Mouse (Mus musculus): Measurements from ENCODE around the gene Anks1b. TPM values are rescaled to one million over a fixed set of nuclear protein-coding genes. Genes with fewer than 3 reads are reported as not detected.

The Anks1b gene
- polyA plus RNA-seq, 1 experiment from 2014 or later, result 52.2 TPM

- Histone ChIP-seq H3K9me3 (peaks cover 6% of the 10 kb centered on the region; the same call in 1 of the 2 replicates), H3K27ac (peak overlapping the region; percentile 26; the same call in 1 of the 2 replicates), H3K4me1 (replicated peaks) (peaks cover 10% of the 10 kb centered on the region), H3K36me3 (no peaks in the 10 kb centered on the region), H3K27me3 (no peaks in the 10 kb centered on the region), H3K9ac (no peak overlapping the region), H3K4me3 (no peak overlapping the region), H3K4me2 (peak overlapping the region; percentile 20; the same call in 1 of the 2 replicates)
- ATAC-seq (ENCODE audit: low FRiP score), result no peak
- WGBS, result 63% methylated on average over 9 of the region's 9 CpGs
These were observed 558.7 kb downstream of the Anks1b start for GRCm38 (mm10) chr10:90431974-90432373.

GRCm38 (mm10) chr10:90432479-90432878 lies 559.2 kb downstream of the Anks1b start:
- H3K9me3 ChIP-seq, result peaks cover 6% of the 10 kb centered on the region; the same call in 1 of the 2 replicates
- peak overlapping the region; percentile 20 for H3K4me2 ChIP-seq
- H3K27ac ChIP-seq, result peak overlapping the region; percentile 26; the same call in 1 of the 2 replicates
- H3K4me1 ChIP-seq (replicated peaks), result peaks cover 10% of the 10 kb centered on the region
- 51% methylated on average over 12 of the region's 12 CpGs for WGBS
- no peak overlapping the region for H3K9ac ChIP-seq
- H3K27me3 ChIP-seq, result no peaks in the 10 kb centered on the region
- no peak for ATAC-seq (ENCODE audit: low FRiP score)
- no peak overlapping the region for H3K4me3 ChIP-seq
- no peaks in the 10 kb centered on the region for H3K36me3 ChIP-seq

- WGBS, result 74% methylated on average over 4 of the region's 4 CpGs
- no peaks in the 10 kb centered on the region for H3K27me3 ChIP-seq
- H3K4me2 ChIP-seq, result no peak overlapping the region
- no peak overlapping the region for H3K9ac ChIP-seq
- no peaks in the 10 kb centered on the region for H3K36me3 ChIP-seq
- no peak overlapping the region for H3K27ac ChIP-seq
- ATAC-seq (ENCODE audit: low FRiP score), result no peak
- H3K4me3 ChIP-seq, result no peak overlapping the region
- no peaks in the 10 kb centered on the region for H3K4me1 ChIP-seq (replicated peaks)
- H3K9me3 ChIP-seq, result no peaks in the 10 kb centered on the region
These were observed 567.7 kb downstream of the Anks1b start for GRCm38 (mm10) chr10:90441036-90441435.

DNA sequence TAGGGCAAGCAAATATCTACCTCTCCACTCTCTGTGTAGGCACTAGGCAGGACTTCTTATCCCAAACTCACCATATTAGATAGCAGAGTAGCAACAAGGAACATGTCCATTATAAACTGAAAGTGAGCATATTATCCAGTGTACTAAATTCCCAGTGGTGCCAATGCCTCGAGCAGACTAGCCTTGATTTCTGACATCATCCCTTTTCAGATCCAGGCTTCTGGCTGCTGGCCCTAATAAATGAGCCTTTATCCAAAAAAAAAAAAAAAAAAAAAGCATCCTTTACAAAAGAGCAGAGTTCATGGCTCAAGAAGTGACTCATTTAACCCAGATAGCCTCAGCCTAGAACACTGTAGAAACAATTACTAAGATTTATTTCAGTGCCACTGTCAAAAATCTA lies 568.3 kb downstream of the Anks1b start:
- H3K9ac ChIP-seq, result no peak overlapping the region
- no peaks in the 10 kb centered on the region for H3K4me1 ChIP-seq (replicated peaks)
- H3K27ac ChIP-seq, result no peak overlapping the region
- H3K27me3 ChIP-seq, result no peaks in the 10 kb centered on the region
- WGBS, result 35% methylated on average over 1 of the region's 1 CpGs
- no peaks in the 10 kb centered on the region for H3K9me3 ChIP-seq
- H3K4me3 ChIP-seq, result no peak overlapping the region
- H3K4me2 ChIP-seq, result no peak overlapping the region
- no peak for ATAC-seq (ENCODE audit: low FRiP score)
- H3K36me3 ChIP-seq, result no peaks in the 10 kb centered on the region

DNA sequence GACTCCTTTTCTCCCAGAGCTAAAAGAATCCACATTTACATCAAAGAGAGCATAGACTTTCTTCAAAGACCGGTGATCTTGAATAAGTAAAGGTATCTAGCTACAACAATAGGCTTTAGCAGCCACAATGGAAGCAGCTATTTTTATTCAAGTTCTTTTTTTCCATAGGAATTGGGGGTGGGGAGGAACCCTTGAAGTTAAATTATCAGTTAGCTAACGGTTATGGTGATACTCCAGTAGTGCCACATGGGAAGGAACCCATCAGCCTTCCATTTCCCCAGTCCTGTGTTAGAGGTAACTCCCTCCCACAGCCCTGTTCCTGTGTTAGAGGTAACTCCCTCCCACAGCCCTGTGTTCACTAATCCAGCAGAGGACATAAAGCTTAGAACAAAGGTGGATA lies 591.6 kb downstream of the Anks1b start:
- Histone ChIP-seq H3K9ac (no peak overlapping the region), H3K27me3 (peaks cover 3% of the 10 kb centered on the region; the same call in 1 of the 2 replicates), H3K4me3 (no peak overlapping the region), H3K4me2 (no peak overlapping the region), H3K27ac (no peak overlapping the region), H3K4me1 (replicated peaks) (0 out of 2 replicates have a peak, but pooled peaks cover 2% of the 10 kb centered on the region), H3K9me3 (no peaks in the 10 kb centered on the region), H3K36me3 (no peaks in the 10 kb centered on the region)
- ATAC-seq (ENCODE audit: low FRiP score), result no peak
- WGBS, result 69% methylated on average over 2 of the region's 2 CpGs

DNA sequence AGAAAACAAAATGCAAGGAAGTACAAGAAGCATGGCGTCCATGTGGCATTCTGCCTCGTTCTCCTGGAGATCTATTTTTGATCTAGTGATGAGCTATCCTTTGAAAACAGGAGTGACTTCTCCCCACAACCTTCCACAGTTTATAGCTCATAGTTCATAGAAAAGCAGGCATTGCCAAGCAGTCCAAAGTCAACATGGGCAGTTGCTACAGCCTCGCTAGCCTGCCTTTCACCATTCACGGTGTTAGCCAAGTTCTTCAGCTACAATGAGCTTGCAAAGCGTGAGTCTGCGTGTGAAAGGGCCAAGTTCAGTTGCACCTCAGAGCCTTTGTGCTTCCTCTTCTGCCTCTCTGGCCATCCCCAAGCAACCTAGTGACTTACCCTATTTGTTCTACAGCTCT lies 592.1 kb downstream of the Anks1b start:
- WGBS, result 83% methylated on average over 6 of the region's 6 CpGs
- no peaks in the 10 kb centered on the region for H3K9me3 ChIP-seq
- H3K4me3 ChIP-seq, result no peak overlapping the region
- no peak overlapping the region for H3K4me2 ChIP-seq
- H3K27ac ChIP-seq, result no peak overlapping the region
- no peak for ATAC-seq (ENCODE audit: low FRiP score)
- no peak overlapping the region for H3K9ac ChIP-seq
- 0 out of 2 replicates have a peak, but pooled peaks cover 2% of the 10 kb centered on the region for H3K4me1 ChIP-seq (replicated peaks)
- peaks cover 5% of the 10 kb centered on the region; the same call in 1 of the 2 replicates for H3K27me3 ChIP-seq
- H3K36me3 ChIP-seq, result no peaks in the 10 kb centered on the region

- Histone ChIP-seq H3K9ac (no peak overlapping the region), H3K36me3 (no peaks in the 10 kb centered on the region), H3K9me3 (no peaks in the 10 kb centered on the region), H3K27me3 (peaks cover 5% of the 10 kb centered on the region; the same call in 1 of the 2 replicates), H3K27ac (no peak overlapping the region), H3K4me1 (replicated peaks) (0 out of 2 replicates have a peak, but pooled peaks cover 2% of the 10 kb centered on the region), H3K4me3 (no peak overlapping the region), H3K4me2 (no peak overlapping the region)
- ATAC-seq (ENCODE audit: low FRiP score), result no peak
- WGBS, result 0% methylated on average over 1 of the region's 1 CpGs
These were observed 594.2 kb downstream of the Anks1b start for GRCm38 (mm10) chr10:90467546-90467945.

- ATAC-seq (ENCODE audit: low FRiP score), result no peak
- Histone ChIP-seq H3K27ac (no peak overlapping the region), H3K4me2 (no peak overlapping the region), H3K4me3 (no peak overlapping the region), H3K36me3 (no peaks in the 10 kb centered on the region), H3K9me3 (no peaks in the 10 kb centered on the region), H3K4me1 (replicated peaks) (peaks cover 18% of the 10 kb centered on the region), H3K27me3 (no peaks in the 10 kb centered on the region), H3K9ac (no peak overlapping the region)
- 66% methylated on average over 7 of the region's 7 CpGs for WGBS
These were observed 620.1 kb downstream of the Anks1b start for GRCm38 (mm10) chr10:90493436-90493835.

- no peak overlapping the region for H3K27ac ChIP-seq
- peaks cover 18% of the 10 kb centered on the region for H3K4me1 ChIP-seq (replicated peaks)
- no peak overlapping the region for H3K4me3 ChIP-seq
- no peak for ATAC-seq (ENCODE audit: low FRiP score)
- H3K36me3 ChIP-seq, result no peaks in the 10 kb centered on the region
- no peak overlapping the region for H3K9ac ChIP-seq
- WGBS, result 47% methylated on average over 3 of the region's 3 CpGs
- no peaks in the 10 kb centered on the region for H3K27me3 ChIP-seq
- no peaks in the 10 kb centered on the region for H3K9me3 ChIP-seq
- H3K4me2 ChIP-seq, result no peak overlapping the region
These were observed 620.8 kb downstream of the Anks1b start for GRCm38 (mm10) chr10:90493996-90494642.

DNA sequence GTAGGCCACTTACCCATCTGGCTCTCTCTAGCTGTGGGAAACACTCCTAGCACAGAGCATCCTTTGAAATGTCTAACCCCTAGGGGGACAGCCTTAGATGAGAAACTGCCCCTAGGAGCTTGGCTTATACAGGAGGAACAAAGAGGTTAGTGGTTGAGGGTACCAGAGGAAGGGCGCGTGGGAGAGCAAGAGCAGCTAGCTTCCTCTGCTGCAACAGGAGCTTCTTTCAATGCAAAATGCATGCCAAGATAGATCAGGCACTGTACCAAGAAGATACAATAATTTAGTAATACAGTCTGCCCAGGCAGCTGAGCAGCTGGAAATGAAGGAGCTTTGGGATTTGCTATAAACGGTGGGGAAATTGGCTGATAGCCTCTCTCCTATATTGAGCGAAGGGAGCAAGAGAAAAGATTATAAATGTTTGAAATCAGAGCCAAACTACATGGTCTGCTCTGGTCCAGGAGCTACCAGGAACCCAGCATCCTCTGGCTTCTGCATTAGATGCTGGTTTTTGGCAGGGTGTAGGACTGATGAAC lies 621.7 kb downstream of the Anks1b start:
- Histone ChIP-seq H3K4me2 (no peak overlapping the region), H3K36me3 (no peaks in the 10 kb centered on the region), H3K27ac (peak overlapping the region; percentile 58; the same call in 1 of the 2 replicates), H3K9me3 (no peaks in the 10 kb centered on the region), H3K27me3 (no peaks in the 10 kb centered on the region), H3K4me1 (replicated peaks) (peaks cover 18% of the 10 kb centered on the region), H3K4me3 (no peak overlapping the region), H3K9ac (no peak overlapping the region)
- ATAC-seq (ENCODE audit: low FRiP score), result peak; percentile 65
- 43% methylated on average over 4 of the region's 4 CpGs for WGBS

DNA sequence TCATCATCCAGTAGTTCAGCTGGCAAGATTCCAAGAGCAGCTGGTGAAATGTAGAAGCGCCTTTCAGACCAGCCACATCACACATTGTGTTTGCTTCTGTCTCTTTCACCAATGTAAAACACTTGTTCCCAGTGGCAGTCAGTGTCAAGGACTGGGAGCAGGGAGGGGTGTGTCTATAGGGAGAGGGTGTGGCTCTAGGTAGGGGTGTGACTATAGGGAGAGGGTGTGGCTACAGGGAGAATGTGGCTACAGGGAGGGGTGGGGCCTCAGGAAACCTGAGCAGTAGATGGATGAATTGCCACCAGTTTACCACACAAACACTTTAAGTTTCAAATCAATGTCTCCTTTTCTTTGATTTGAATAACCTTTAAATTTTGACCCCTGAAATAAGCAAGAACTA lies 634.3 kb downstream of the Anks1b start:
- H3K4me3 ChIP-seq, result no peak overlapping the region
- ATAC-seq (ENCODE audit: low FRiP score), result no peak
- H3K4me2 ChIP-seq, result no peak overlapping the region
- H3K27ac ChIP-seq, result no peak overlapping the region
- H3K27me3 ChIP-seq, result no peaks in the 10 kb centered on the region
- 58% methylated on average over 1 of the region's 1 CpGs for WGBS
- no peaks in the 10 kb centered on the region for H3K36me3 ChIP-seq
- no peaks in the 10 kb centered on the region for H3K9me3 ChIP-seq
- no peaks in the 10 kb centered on the region for H3K4me1 ChIP-seq (replicated peaks)
- H3K9ac ChIP-seq, result no peak overlapping the region

DNA sequence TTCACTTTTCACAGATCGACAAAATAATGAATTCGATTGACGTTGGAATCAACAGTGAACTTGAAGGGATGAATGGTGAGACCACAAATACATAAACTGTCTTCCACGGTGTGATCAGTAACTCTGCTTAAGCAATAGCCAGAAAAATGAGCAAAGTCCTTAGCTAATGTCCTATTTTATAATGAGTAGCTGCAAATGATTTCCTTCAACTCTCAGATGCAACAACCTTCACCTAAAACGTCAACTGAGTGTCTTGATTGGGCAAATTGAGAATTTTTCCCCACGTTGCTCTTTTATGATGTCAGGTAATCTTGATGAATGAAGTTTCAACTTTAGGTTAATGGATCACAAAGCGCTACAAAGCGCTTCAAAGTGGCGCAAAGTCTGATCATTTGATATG lies 639.5 kb downstream of the Anks1b start:
- no peaks in the 10 kb centered on the region for H3K27me3 ChIP-seq
- no peak for ATAC-seq (ENCODE audit: low FRiP score)
- H3K4me3 ChIP-seq, result no peak overlapping the region
- H3K9ac ChIP-seq, result no peak overlapping the region
- no peak overlapping the region for H3K27ac ChIP-seq
- no peaks in the 10 kb centered on the region for H3K4me1 ChIP-seq (replicated peaks)
- no peaks in the 10 kb centered on the region for H3K9me3 ChIP-seq
- no peak overlapping the region for H3K4me2 ChIP-seq
- H3K36me3 ChIP-seq, result no peaks in the 10 kb centered on the region
- WGBS, result 90% methylated on average over 9 of the region's 9 CpGs

GRCm38 (mm10) chr10:90531813-90532212 lies 658.5 kb downstream of the Anks1b start:
- ATAC-seq (ENCODE audit: low FRiP score), result peak; percentile 61; the same call in 1 of the 2 replicates
- H3K9ac ChIP-seq, result no peak overlapping the region
- H3K4me2 ChIP-seq, result no peak overlapping the region
- no peaks in the 10 kb centered on the region for H3K27me3 ChIP-seq
- no peaks in the 10 kb centered on the region for H3K9me3 ChIP-seq
- no peak overlapping the region for H3K4me3 ChIP-seq
- H3K36me3 ChIP-seq, result no peaks in the 10 kb centered on the region
- peaks cover 9% of the 10 kb centered on the region for H3K4me1 ChIP-seq (replicated peaks)
- no peak overlapping the region for H3K27ac ChIP-seq
- 5% methylated on average over 1 of the region's 1 CpGs for WGBS

Data from hindbrain, embryonic 13.5 days (tissue).